Mouse (Mus musculus) MEL (cell line): Measurements from ENCODE around the gene Ifit3b. TPM values are rescaled to one million over a fixed set of nuclear protein-coding genes. Genes with fewer than 3 reads are reported as not detected.

ENCODE experiments used
- DNase-seq: peaks from one replicate; pipeline ENCODE4 v3.0.0; 2011; ENCODE audit warnings: low read depth, low spot score
- H3K27ac ChIP-seq: 2 replicates; pipeline ENCODE4 v1.5.1; 2012; ENCODE audit warnings: low read depth, mild to moderate bottlenecking, control low read depth, low read length, moderate library complexity; ENCODE audit not compliant: control insufficient read depth
- H3K27me3 ChIP-seq, 2 experiments: fragments of 150-350 bp in 1 of 2; sonication (generic) in 1 of 2; 2 replicates each; pipeline ENCODE4 v1.6.1; 2012; ENCODE audit warnings: low read length in 2 of 2, mild to moderate bottlenecking in 2 of 2, improper control_type of control experiment in 1 of 2, moderate library complexity in 1 of 2; ENCODE audit not compliant: insufficient read depth in 2 of 2, control insufficient read depth in 1 of 2
- H3K36me3 ChIP-seq, 2 experiments: 2 replicates each; pipeline ENCODE4 v1.6.1; 2012 to 2014; ENCODE audit warnings: low read length in 2 of 2, improper control_type of control experiment in 1 of 2, inconsistent platforms in 1 of 2, mild to moderate bottlenecking in 1 of 2; ENCODE audit not compliant: insufficient read depth in 2 of 2, control insufficient read depth in 1 of 2
- H3K4me1 ChIP-seq, 2 experiments: fragments of 150-350 bp in 1 of 2; sonication (generic) in 1 of 2; 2 replicates each; pipeline ENCODE4 v1.6.1; 2012; ENCODE audit warnings: low read length in 2 of 2, improper control_type of control experiment in 1 of 2, mild to moderate bottlenecking in 1 of 2; ENCODE audit not compliant: insufficient read depth in 2 of 2, control insufficient read depth in 1 of 2
- H3K4me3 ChIP-seq, 2 experiments: fragments of 150-350 bp in 1 of 2; sonication (generic) in 1 of 2; 2 replicates each; pipeline ENCODE4 v1.5.1; 2012; ENCODE audit warnings: low read depth in 2 of 2, low read length in 2 of 2, mild to moderate bottlenecking in 2 of 2, moderate library complexity in 2 of 2, control low read depth in 1 of 2, improper control_type of control experiment in 1 of 2; ENCODE audit not compliant: control insufficient read depth in 1 of 2, insufficient read depth in 1 of 2
- H3K79me2 ChIP-seq: 2 replicates; pipeline ENCODE4 v1.6.1; 2012; ENCODE audit warnings: mild to moderate bottlenecking, low read length, moderate library complexity; ENCODE audit not compliant: control insufficient read depth, poor library complexity, insufficient read depth
- H3K9ac ChIP-seq: 2 replicates; pipeline ENCODE4 v1.6.1; 2012; ENCODE audit warnings: low read depth, mild to moderate bottlenecking, control low read depth, low read length, moderate library complexity; ENCODE audit not compliant: control insufficient read depth, poor library complexity, severe bottlenecking
- H3K9me3 ChIP-seq: fragments of 150-350 bp; sonication (generic); replicated peaks from 2 replicates; pipeline ENCODE4 v1.6.1; 2012; ENCODE audit warnings: mild to moderate bottlenecking, low read length, improper control_type of control experiment, moderate library complexity; ENCODE audit not compliant: insufficient read depth
- CHD2 ChIP-seq: IDR thresholded peaks from 2 replicates; pipeline ENCODE4 v1.6.1; 2011; ENCODE audit warnings: low read length, improper control_type of control experiment
- E2F4 ChIP-seq: IDR thresholded peaks from 2 replicates; pipeline ENCODE4 v1.6.1; 2011; ENCODE audit warnings: low read depth, low read length, improper control_type of control experiment, borderline replicate concordance
- ELF1 ChIP-seq: IDR thresholded peaks from 2 replicates; pipeline ENCODE4 v1.6.1; 2014; ENCODE audit warnings: low read depth, mild to moderate bottlenecking, inconsistent platforms, low read length, improper control_type of control experiment, moderate library complexity
- ETS1 ChIP-seq: IDR thresholded peaks from 2 replicates; pipeline ENCODE4 v1.6.1; 2012; ENCODE audit warnings: low read depth, mild to moderate bottlenecking, inconsistent platforms, low read length, improper control_type of control experiment, moderate library complexity
- GABPA ChIP-seq: IDR thresholded peaks from 2 replicates; pipeline ENCODE4 v1.6.1; 2012; ENCODE audit warnings: low read depth, mild to moderate bottlenecking, inconsistent platforms, low read length, improper control_type of control experiment, moderate library complexity
- HCFC1 ChIP-seq: IDR thresholded peaks from 2 replicates; pipeline ENCODE4 v1.6.1; 2012; ENCODE audit warnings: low read depth, mild to moderate bottlenecking, inconsistent platforms, low read length, improper control_type of control experiment, moderate library complexity
- JUND ChIP-seq: IDR thresholded peaks from 2 replicates; pipeline ENCODE4 v1.6.1; 2011; ENCODE audit warnings: low read depth, mild to moderate bottlenecking, improper control_type of control experiment, low read length
- KAT2A ChIP-seq: conservative IDR thresholded peaks from 2 replicates; pipeline ENCODE4 v1.6.1; 2012; ENCODE audit warnings: low read depth, low read length, improper control_type of control experiment, inconsistent platforms
- MAFK ChIP-seq: IDR thresholded peaks from 2 replicates; pipeline ENCODE4 v1.6.1; 2011; ENCODE audit warnings: low read depth, mild to moderate bottlenecking, low read length, improper control_type of control experiment, borderline replicate concordance
- MAX ChIP-seq: IDR thresholded peaks from 2 replicates; pipeline ENCODE4 v1.6.1; 2011; ENCODE audit warnings: low read length, improper control_type of control experiment
- MAZ ChIP-seq: IDR thresholded peaks from 2 replicates; pipeline ENCODE4 v1.6.1; 2012; ENCODE audit warnings: low read depth, mild to moderate bottlenecking, inconsistent platforms, low read length, improper control_type of control experiment
- MEF2A ChIP-seq: IDR thresholded peaks from 2 replicates; pipeline ENCODE4 v1.6.1; 2014; ENCODE audit warnings: low read depth, mild to moderate bottlenecking, inconsistent platforms, low read length, improper control_type of control experiment; ENCODE audit not compliant: poor library complexity, insufficient replicate concordance, severe bottlenecking; ENCODE audit errors: extremely low read depth
- MYB ChIP-seq: IDR thresholded peaks from 2 replicates; pipeline ENCODE4 v1.6.1; 2011; ENCODE audit warnings: mild to moderate bottlenecking, low read depth, low read length, improper control_type of control experiment
- POLR2A ChIP-seq, 2 experiments: IDR thresholded peaks; 2 replicates each; pipeline ENCODE4 v1.6.1; 2011 to 2012; ENCODE audit warnings: low read length in 2 of 2, mild to moderate bottlenecking in 2 of 2, control low read depth in 1 of 2, improper control_type of control experiment in 1 of 2, low read depth in 1 of 2, moderate library complexity in 1 of 2; ENCODE audit not compliant: control insufficient read depth in 1 of 2, insufficient read depth in 1 of 2, poor library complexity in 1 of 2
- RAD21 ChIP-seq: IDR thresholded peaks from 2 replicates; pipeline ENCODE4 v1.6.1; 2011; ENCODE audit warnings: mild to moderate bottlenecking, low read depth, low read length, improper control_type of control experiment
- RCOR1 ChIP-seq: IDR thresholded peaks from 2 replicates; pipeline ENCODE4 v1.6.1; 2012; ENCODE audit warnings: low read depth, mild to moderate bottlenecking, inconsistent platforms, low read length, improper control_type of control experiment
- TAL1 ChIP-seq: IDR thresholded peaks from 2 replicates; pipeline ENCODE4 v1.6.1; 2012; ENCODE audit warnings: mild to moderate bottlenecking, inconsistent platforms, low read length, moderate library complexity, mixed read lengths
- TBP ChIP-seq: IDR thresholded peaks from 2 replicates; pipeline ENCODE4 v1.8.0; 2011; ENCODE audit warnings: low read depth, low read length, improper control_type of control experiment
- UBTF ChIP-seq: IDR thresholded peaks from 2 replicates; pipeline ENCODE4 v1.6.1; 2012; ENCODE audit warnings: low read depth, mild to moderate bottlenecking, inconsistent platforms, low read length, improper control_type of control experiment, moderate library complexity, borderline replicate concordance; ENCODE audit not compliant: insufficient read depth
- USF1 ChIP-seq: IDR thresholded peaks from 2 replicates; pipeline ENCODE4 v1.6.1; 2014; ENCODE audit warnings: low read depth, mild to moderate bottlenecking, inconsistent platforms, low read length, improper control_type of control experiment, moderate library complexity
- USF2 ChIP-seq, 2 experiments: IDR thresholded peaks; 2 replicates each; pipeline ENCODE4 v1.6.1; 2011 to 2012; ENCODE audit warnings: improper control_type of control experiment in 2 of 2, low read length in 2 of 2, borderline replicate concordance in 1 of 2, inconsistent platforms in 1 of 2, low read depth in 1 of 2, mild to moderate bottlenecking in 1 of 2; ENCODE audit not compliant: insufficient read depth in 1 of 2
- ZKSCAN1 ChIP-seq: IDR thresholded peaks from 2 replicates; pipeline ENCODE4 v1.6.1; 2012; ENCODE audit warnings: low read depth, mild to moderate bottlenecking, inconsistent platforms, low read length, improper control_type of control experiment, moderate library complexity
- ZMIZ1 ChIP-seq: IDR thresholded peaks from 2 replicates; pipeline ENCODE4 v1.6.1; 2012; ENCODE audit warnings: low read depth, mild to moderate bottlenecking, inconsistent platforms, low read length, improper control_type of control experiment, moderate library complexity
- ZNF384 ChIP-seq: IDR thresholded peaks from 2 replicates; pipeline ENCODE4 v1.6.1; 2012; ENCODE audit warnings: low read depth, mild to moderate bottlenecking, inconsistent platforms, low read length, improper control_type of control experiment
- polyA plus RNA-seq, 2 experiments: library from polyadenylated mRNA; stranded (reverse) in 1 of 2; unstranded in 1 of 2; fragments of >175 nt in 1 of 2; fragments of >200 nt in 1 of 2; gene quantifications; 2 replicates each; pipeline versions ENCODE4 v1.2.1 to v1.2.4; 2012; ENCODE audit warnings: low replicate concordance in 2 of 2, low read depth in 1 of 2; ENCODE audit not compliant: insufficient read length in 2 of 2, insufficient read depth in 1 of 2, missing spikeins in 1 of 2
- total RNA-seq: library from RNA; depleted of rRNA; stranded (reverse); fragments of 300-350 nt; gene quantifications from 2 replicates; pipeline ENCODE4 v1.2.3, GENCODE M21; 2012

Gene Ifit3b
- total and polyA plus RNA-seq, 3 experiments: not detected

DNA sequence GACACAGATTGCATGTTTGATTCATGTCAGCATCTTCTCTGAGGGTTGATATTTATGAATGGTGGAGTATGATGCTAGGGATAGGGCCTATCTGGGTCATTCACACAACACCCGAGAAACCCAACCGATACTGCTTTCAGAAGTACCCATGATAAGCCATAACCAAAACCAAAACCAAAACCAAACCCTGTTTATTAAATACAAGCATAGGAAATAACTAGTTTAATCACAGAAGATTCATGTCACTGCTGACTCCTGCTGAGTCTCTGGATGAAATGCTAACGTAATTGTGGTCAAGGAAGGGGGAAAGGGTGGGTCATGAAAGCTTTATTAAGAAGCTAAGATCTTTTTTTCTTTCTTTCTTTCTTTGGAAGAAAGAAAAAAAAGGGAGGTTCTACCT lies 42.5 kb downstream of the Ifit3b start:
- Histone ChIP-seq H3K79me2 (no peaks in the 10 kb centered on the region), H3K9ac (no peak overlapping the region), H3K4me1 (no peaks in the 10 kb centered on the region), H3K4me3 (no peak overlapping the region), H3K27ac (no peak overlapping the region), H3K36me3 (no peaks in the 10 kb centered on the region), H3K9me3 (no peaks in the 10 kb centered on the region), H3K27me3 (peaks cover 0 to 2% of the 10 kb centered on the region in 2 experiments)
- DNase-seq: no peak
- TF ChIP-seq MAFK: no peak
- no peak for TF ChIP-seq ZNF384
- TF ChIP-seq GABPA: no peak
- no peak for TF ChIP-seq UBTF
- TF ChIP-seq HCFC1: no peak
- no peak for TF ChIP-seq ZKSCAN1
- no peak for TF ChIP-seq MAX
- TF ChIP-seq TAL1: no peak
- no peak for TF ChIP-seq KAT2A
- no peak for TF ChIP-seq RCOR1
- TF ChIP-seq MEF2A: no peak

DNA sequence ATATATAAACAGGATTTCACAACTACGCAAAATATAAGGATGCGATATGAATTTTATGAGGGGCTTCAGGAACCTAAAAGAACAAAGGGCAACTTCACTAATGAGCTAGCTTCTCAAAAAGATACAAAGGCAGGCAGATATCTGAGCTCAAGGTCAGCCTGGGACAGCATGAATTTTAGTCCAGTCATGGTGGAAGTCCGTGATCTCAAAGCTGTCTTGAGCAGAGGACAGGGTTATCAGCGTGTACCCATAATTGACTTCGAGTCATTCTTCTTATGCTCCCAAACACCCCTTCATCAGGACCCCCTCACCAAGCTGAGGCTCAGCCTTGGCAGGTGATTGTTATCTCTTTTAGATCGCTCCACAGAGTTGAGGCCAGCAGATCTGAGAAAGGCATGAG lies 43.2 kb downstream of the Ifit3b start:
- no peak overlapping the region for H3K9ac ChIP-seq
- DNase-seq: no peak
- no peaks in the 10 kb centered on the region for H3K9me3 ChIP-seq
- no peak overlapping the region for H3K27ac ChIP-seq
- H3K27me3 ChIP-seq: peaks cover 0 to 2% of the 10 kb centered on the region in 2 experiments
- H3K79me2 ChIP-seq: no peaks in the 10 kb centered on the region
- TF ChIP-seq USF2 (IDR thresholded peaks at IDR 0.05; ENCODE audit: borderline replicate concordance in 1 of 2, insufficient read depth in 1 of 2, low read depth in 1 of 2, low read length in 2 of 2): no peak
- no peak for TF ChIP-seq ZMIZ1
- TF ChIP-seq POLR2A (IDR thresholded peaks at IDR 0.05; ENCODE audit: control insufficient read depth in 1 of 2, insufficient read depth in 1 of 2, low read depth in 1 of 2, low read length in 2 of 2, poor library complexity in 1 of 2): no peak
- no peak for TF ChIP-seq CHD2
- TF ChIP-seq TBP: no peak
- no peak for TF ChIP-seq JUND
- TF ChIP-seq HCFC1: no peak
- TF ChIP-seq RAD21: no peak
- no peak for TF ChIP-seq MYB
- no peak for TF ChIP-seq MAZ
- no peak for TF ChIP-seq E2F4
- no peak for TF ChIP-seq ZNF384
- no peak for TF ChIP-seq ETS1
- TF ChIP-seq USF1: no peak
- no peak for TF ChIP-seq ELF1
- H3K4me3 ChIP-seq: no peak overlapping the region
- H3K4me1 ChIP-seq: peaks cover 0 to 2% of the 10 kb centered on the region in 2 experiments; a peak in 3 of 4 replicates
- peaks cover 0 to 5% of the 10 kb centered on the region in 2 experiments; a peak in 2 of 4 replicates for H3K36me3 ChIP-seq
